Mouse (Mus musculus) B cell, adult 67 days (primary cell): ENCODE measurements around the gene Camk2b. TPM values are rescaled to one million over a fixed set of nuclear protein-coding genes. Genes with fewer than 3 reads are reported as not detected.

Source experiments
- total RNA-seq, 2 experiments: library from RNA; stranded (reverse); gene quantifications; 4 replicates each; pipeline ENCODE4 v1.2.4; 2023

The Camk2b gene
- total RNA-seq, result 1 to 10 TPM in 1 of 2 experiments, under 1 TPM in 1; 0.36 to 1.5 TPM

GRCm38 (mm10) chr11:6066176-6066575 is at the start of gene Camk2b:
TSS of gene Camk2b (minus strand) at chr11:6066362.

GRCm38 (mm10) chr11:5955546-5956276 is 110.5 kb downstream of the Camk2b start, which contains the start of gene Ykt6:
TSS of gene Ykt6 (plus strand) at chr11:5955693.

GRCm38 (mm10) chr11:5949586-5950352 is 116.4 kb downstream of the Camk2b start, which contains the start of gene Gck:
TSS of gene Gck (minus strand) at chr11:5950081.

Other genes with a start within 250 kb of the Camk2b start
- gene Polm, start 228.3 kb downstream of the Camk2b start, total RNA-seq, result 100 to 1,000 TPM; 103 to 112 TPM
- gene Aebp1, start 204.4 kb downstream of the Camk2b start, total RNA-seq, result under 1 TPM in 1 of 2 experiments, not detected in 1; 0.44 TPM
- gene Pold2, start 188.1 kb downstream of the Camk2b start, total RNA-seq, result 10 to 100 TPM; 47.4 to 50.0 TPM
- gene Myl7, start 167.6 kb downstream of the Camk2b start, total RNA-seq, result not detected
- not detected for gene Gck, start 116.3 kb downstream of the Camk2b start, total RNA-seq
- gene Ykt6, start 110.7 kb downstream of the Camk2b start, total RNA-seq, result 10 to 100 TPM; 61.0 to 75.1 TPM
- under 1 TPM; 0.44 to 0.56 TPM for gene A730071L15Rik, start 133.7 kb upstream of the Camk2b start, total RNA-seq
- 10 to 100 TPM; 60.0 to 64.6 TPM for gene Nudcd3, start 134.1 kb upstream of the Camk2b start, total RNA-seq
- gene Npc1l1, start 163.8 kb upstream of the Camk2b start, total RNA-seq, result under 1 TPM in 1 of 2 experiments, not detected in 1; 0.12 TPM
- gene Ddx56, start 201.4 kb upstream of the Camk2b start, total RNA-seq, result 10 to 100 TPM; 75.0 to 81.6 TPM
- gene Tmed4, start 208.5 kb upstream of the Camk2b start, total RNA-seq, result 10 to 100 TPM; 40.7 to 47.9 TPM
- gene Ogdh, start 225.3 kb upstream of the Camk2b start, total RNA-seq, result 100 to 1,000 TPM; 203 to 204 TPM